Mouse (Mus musculus) embryo, embryonic 10.5 days (tissue): ENCODE measurements around the gene Eif1ax.
A peak's percentile ranks its signal among the peaks of the same experiment; 100 is the strongest.
"Not testable (repeated sequence)": the region's sequence is repeated elsewhere in the genome, so short reads cannot be mapped to it uniquely, and the experiment has no call there.

Source experiments
- DNase-seq: peaks from one replicate; pipeline ENCODE4 v3.0.0-alpha.2; 2015; ENCODE audit warnings: low spot score

Gene Eif1ax

GRCm38 (mm10) chrX:159371831-159372752, at the start of gene Eif1ax:
Eif1ax (plus strand) TSS chrX:159372178.
- DNase-seq = peak; percentile 79

- no peak for DNase-seq
Measured at GRCm38 (mm10) chrX:159364506-159364905, 7.5 kb upstream of the Eif1ax start.

GRCm38 (mm10) chrX:159372753-159373144, 771 bp downstream of the Eif1ax start:
- peak; percentile 1 for DNase-seq

GRCm38 (mm10) chrX:159387105-159387504, 15.1 kb downstream of the Eif1ax start:
- DNase-seq = no peak

- no peak for DNase-seq
Measured at GRCm38 (mm10) chrX:159388953-159389352, 17.0 kb downstream of the Eif1ax start.

GRCm38 (mm10) chrX:159390347-159390962, 18.5 kb downstream of the Eif1ax start:
- DNase-seq = no peak

GRCm38 (mm10) chrX:159391239-159391638, 19.3 kb downstream of the Eif1ax start:
- no peak for DNase-seq

- DNase-seq = peak; percentile 52
Measured at GRCm38 (mm10) chrX:159409253-159409652, 37.3 kb downstream of the Eif1ax start.

GRCm38 (mm10) chrX:159414130-159414828, 42.3 kb downstream of the Eif1ax start, which contains the start of gene Map7d2:
Map7d2 (plus strand) TSS chrX:159414572.
- peak; percentile 50 for DNase-seq

- DNase-seq = peak; percentile 10
Measured at GRCm38 (mm10) chrX:159414829-159415673, 43.1 kb downstream of the Eif1ax start.

- not testable (repeated sequence) for DNase-seq
Measured at GRCm38 (mm10) chrX:159430507-159430906, 58.5 kb downstream of the Eif1ax start.
